Mouse (Mus musculus): Measurements from ENCODE around the gene Cd22. TPM values are rescaled to one million over a fixed set of nuclear protein-coding genes. Genes with fewer than 3 reads are reported as not detected.

Gene Cd22
- polyA plus RNA-seq, 1 experiment = not detected

GRCm38 (mm10) chr7:30895217-30895616, 15.1 kb upstream of the Cd22 start:
- Histone ChIP-seq H3K27me3 (ENCODE audit: control insufficient read depth, insufficient read depth, low read length, poor library complexity, severe bottlenecking) (no peaks in the 10 kb centered on the region), H3K9me3 (replicated peaks; ENCODE audit: control insufficient read depth, insufficient read depth, low read length, poor library complexity, severe bottlenecking) (no peaks in the 10 kb centered on the region), H3K36me3 (ENCODE audit: control insufficient read depth, insufficient read depth, low read length, poor library complexity, severe bottlenecking) (no peaks in the 10 kb centered on the region), H3K27ac (ENCODE audit: insufficient read depth, low read length) (no peak overlapping the region), H3K4me3 (ENCODE audit: low read depth, low read length) (no peak overlapping the region), H3K9ac (ENCODE audit: low read depth, poor library complexity, severe bottlenecking) (no peak overlapping the region), H3K4me1 (ENCODE audit: control insufficient read depth, insufficient read depth, low read length) (peaks cover 2% of the 10 kb centered on the region)
- TF ChIP-seq EP300 (IDR thresholded peaks at IDR 0.05; ENCODE audit: insufficient read depth, low read depth, low read length) (no peak), CTCF (IDR thresholded peaks at IDR 0.05; ENCODE audit: low read depth, low read length) (no peak), POLR2A (IDR thresholded peaks at IDR 0.05; ENCODE audit: insufficient read depth, low read length) (no peak)

GRCm38 (mm10) chr7:30892515-30892914, 12.4 kb upstream of the Cd22 start:
- no peak overlapping the region for H3K4me3 ChIP-seq (ENCODE audit: low read depth, low read length)
- H3K4me1 ChIP-seq (ENCODE audit: control insufficient read depth, insufficient read depth, low read length) = peaks cover 2% of the 10 kb centered on the region
- H3K9ac ChIP-seq (ENCODE audit: low read depth, poor library complexity, severe bottlenecking) = no peak overlapping the region
- no peak overlapping the region for H3K27ac ChIP-seq (ENCODE audit: insufficient read depth, low read length)
- H3K36me3 ChIP-seq (ENCODE audit: control insufficient read depth, insufficient read depth, low read length, poor library complexity, severe bottlenecking) = no peaks in the 10 kb centered on the region
- H3K27me3 ChIP-seq (ENCODE audit: control insufficient read depth, insufficient read depth, low read length, poor library complexity, severe bottlenecking) = no peaks in the 10 kb centered on the region
- no peak for TF ChIP-seq CTCF (IDR thresholded peaks at IDR 0.05; ENCODE audit: low read depth, low read length)
- no peak for TF ChIP-seq POLR2A (IDR thresholded peaks at IDR 0.05; ENCODE audit: insufficient read depth, low read length)
- TF ChIP-seq EP300 (IDR thresholded peaks at IDR 0.05; ENCODE audit: insufficient read depth, low read depth, low read length) = no peak
- H3K9me3 ChIP-seq (replicated peaks; ENCODE audit: control insufficient read depth, insufficient read depth, low read length, poor library complexity, severe bottlenecking) = no peaks in the 10 kb centered on the region

- H3K27ac ChIP-seq (ENCODE audit: insufficient read depth, low read length) = no peak overlapping the region
- H3K9ac ChIP-seq (ENCODE audit: low read depth, poor library complexity, severe bottlenecking) = no peak overlapping the region
- TF ChIP-seq POLR2A (IDR thresholded peaks at IDR 0.05; ENCODE audit: insufficient read depth, low read length) = no peak
- no peak for TF ChIP-seq CTCF (IDR thresholded peaks at IDR 0.05; ENCODE audit: low read depth, low read length)
These were observed 11.6 kb upstream of the Cd22 start for GRCm38 (mm10) chr7:30891746-30892145.

GRCm38 (mm10) chr7:30890681-30891080, 10.5 kb upstream of the Cd22 start:
- H3K4me3 ChIP-seq (ENCODE audit: low read depth, low read length) = no peak overlapping the region
- no peak overlapping the region for H3K9ac ChIP-seq (ENCODE audit: low read depth, poor library complexity, severe bottlenecking)
- H3K4me1 ChIP-seq (ENCODE audit: control insufficient read depth, insufficient read depth, low read length) = peaks cover 2% of the 10 kb centered on the region
- no peaks in the 10 kb centered on the region for H3K36me3 ChIP-seq (ENCODE audit: control insufficient read depth, insufficient read depth, low read length, poor library complexity, severe bottlenecking)
- H3K27me3 ChIP-seq (ENCODE audit: control insufficient read depth, insufficient read depth, low read length, poor library complexity, severe bottlenecking) = no peaks in the 10 kb centered on the region
- no peaks in the 10 kb centered on the region for H3K9me3 ChIP-seq (replicated peaks; ENCODE audit: control insufficient read depth, insufficient read depth, low read length, poor library complexity, severe bottlenecking)
- TF ChIP-seq POLR2A (IDR thresholded peaks at IDR 0.05; ENCODE audit: insufficient read depth, low read length) = no peak
- no peak for TF ChIP-seq CTCF (IDR thresholded peaks at IDR 0.05; ENCODE audit: low read depth, low read length)
- no peak for TF ChIP-seq EP300 (IDR thresholded peaks at IDR 0.05; ENCODE audit: insufficient read depth, low read depth, low read length)
- H3K27ac ChIP-seq (ENCODE audit: insufficient read depth, low read length) = no peak overlapping the region

More at GRCm38 (mm10) chr7:30891746-30892145, 11.6 kb upstream of the Cd22 start:
- Histone ChIP-seq H3K27me3 (ENCODE audit: control insufficient read depth, insufficient read depth, low read length, poor library complexity, severe bottlenecking) (no peaks in the 10 kb centered on the region), H3K4me3 (ENCODE audit: low read depth, low read length) (no peak overlapping the region), H3K4me1 (ENCODE audit: control insufficient read depth, insufficient read depth, low read length) (peaks cover 2% of the 10 kb centered on the region), H3K36me3 (ENCODE audit: control insufficient read depth, insufficient read depth, low read length, poor library complexity, severe bottlenecking) (no peaks in the 10 kb centered on the region), H3K9me3 (replicated peaks; ENCODE audit: control insufficient read depth, insufficient read depth, low read length, poor library complexity, severe bottlenecking) (no peaks in the 10 kb centered on the region)

- TF ChIP-seq EP300 (IDR thresholded peaks at IDR 0.05; ENCODE audit: insufficient read depth, low read depth, low read length) (no peak), POLR2A (IDR thresholded peaks at IDR 0.05; ENCODE audit: insufficient read depth, low read length) (no peak), CTCF (IDR thresholded peaks at IDR 0.05; ENCODE audit: low read depth, low read length) (no peak)
- no peak overlapping the region for H3K27ac ChIP-seq (ENCODE audit: insufficient read depth, low read length)
- H3K4me3 ChIP-seq (ENCODE audit: low read depth, low read length) = no peak overlapping the region
- H3K27me3 ChIP-seq (ENCODE audit: control insufficient read depth, insufficient read depth, low read length, poor library complexity, severe bottlenecking) = no peaks in the 10 kb centered on the region
- H3K9ac ChIP-seq (ENCODE audit: low read depth, poor library complexity, severe bottlenecking) = no peak overlapping the region
- H3K36me3 ChIP-seq (ENCODE audit: control insufficient read depth, insufficient read depth, low read length, poor library complexity, severe bottlenecking) = no peaks in the 10 kb centered on the region
- H3K9me3 ChIP-seq (replicated peaks; ENCODE audit: control insufficient read depth, insufficient read depth, low read length, poor library complexity, severe bottlenecking) = no peaks in the 10 kb centered on the region
- H3K4me1 ChIP-seq (ENCODE audit: control insufficient read depth, insufficient read depth, low read length) = peaks cover 2% of the 10 kb centered on the region
These were observed 8.6 kb upstream of the Cd22 start for GRCm38 (mm10) chr7:30888786-30889185.

GRCm38 (mm10) chr7:30887568-30888188, 7.5 kb upstream of the Cd22 start:
- no peak overlapping the region for H3K4me3 ChIP-seq (ENCODE audit: low read depth, low read length)
- TF ChIP-seq EP300 (IDR thresholded peaks at IDR 0.05; ENCODE audit: insufficient read depth, low read depth, low read length) = no peak
- TF ChIP-seq CTCF (IDR thresholded peaks at IDR 0.05; ENCODE audit: low read depth, low read length) = no peak
- TF ChIP-seq POLR2A (IDR thresholded peaks at IDR 0.05; ENCODE audit: insufficient read depth, low read length) = no peak
- H3K4me1 ChIP-seq (ENCODE audit: control insufficient read depth, insufficient read depth, low read length) = no peaks in the 10 kb centered on the region
- no peaks in the 10 kb centered on the region for H3K9me3 ChIP-seq (replicated peaks; ENCODE audit: control insufficient read depth, insufficient read depth, low read length, poor library complexity, severe bottlenecking)
- H3K27me3 ChIP-seq (ENCODE audit: control insufficient read depth, insufficient read depth, low read length, poor library complexity, severe bottlenecking) = no peaks in the 10 kb centered on the region
- H3K9ac ChIP-seq (ENCODE audit: low read depth, poor library complexity, severe bottlenecking) = no peak overlapping the region
- no peak overlapping the region for H3K27ac ChIP-seq (ENCODE audit: insufficient read depth, low read length)
- no peaks in the 10 kb centered on the region for H3K36me3 ChIP-seq (ENCODE audit: control insufficient read depth, insufficient read depth, low read length, poor library complexity, severe bottlenecking)

Measured in ES-Bruce4 (cell line).